Mouse (Mus musculus) adrenal gland, adult 2 months (tissue): ENCODE data around the gene Smarcb1. TPM values are rescaled to one million over a fixed set of nuclear protein-coding genes. Genes with fewer than 3 reads are reported as not detected.
A peak's percentile ranks its signal among the peaks of the same experiment; 100 is the strongest.

Source experiments
- DNase-seq: peaks from one replicate; pipeline ENCODE4 v3.0.0; 2021
- long read RNA-seq: library from polyadenylated mRNA; stranded (forward); transcript quantifications from one replicate; pipeline ENCODE4 v2.0.0, GENCODE M21; 2021
- polyA plus RNA-seq: library from polyadenylated mRNA; depleted of rRNA; stranded (reverse); fragments of >200 nt; gene quantifications from 2 replicates; pipeline ENCODE4 v1.2.3, GENCODE M21; 2012; rRNA removed
- total RNA-seq, 2 experiments: library from RNA; stranded (reverse); gene quantifications; 2 replicates each; pipeline ENCODE4 v1.2.3; 2021

Gene Smarcb1
- total RNA-seq (10 to 100 TPM; 77.6 to 87.4 TPM), polyA plus RNA-seq (103 and 115 TPM in 2 replicates)
- long read RNA-seq, transcript Smarcb1-201 (9 exons, 1,660 nt), result major isoform, 56 of 105 reads
- long read RNA-seq, transcript Smarcb1-202 (9 exons, 1,622 nt), result minor isoform, 39 of 105 reads
- long read RNA-seq, partial matches to known transcripts, result 8 of 105 reads
- long read RNA-seq, other reads (novel, unspliced or antisense), result 2 of 105 reads

- peak; percentile 96 for DNase-seq
Measured at GRCm38 (mm10) chr10:75921026-75921725, at the start of gene Smarcb1. TSS of gene Smarcb1 (minus strand) at chr10:75921617.

- DNase-seq, result no peak
Measured at GRCm38 (mm10) chr10:75954381-75954811, 33.0 kb upstream of the Smarcb1 start, which contains the start of gene Gm5134. TSS of gene Gm5134 (plus strand) at chr10:75954514.

DNA sequence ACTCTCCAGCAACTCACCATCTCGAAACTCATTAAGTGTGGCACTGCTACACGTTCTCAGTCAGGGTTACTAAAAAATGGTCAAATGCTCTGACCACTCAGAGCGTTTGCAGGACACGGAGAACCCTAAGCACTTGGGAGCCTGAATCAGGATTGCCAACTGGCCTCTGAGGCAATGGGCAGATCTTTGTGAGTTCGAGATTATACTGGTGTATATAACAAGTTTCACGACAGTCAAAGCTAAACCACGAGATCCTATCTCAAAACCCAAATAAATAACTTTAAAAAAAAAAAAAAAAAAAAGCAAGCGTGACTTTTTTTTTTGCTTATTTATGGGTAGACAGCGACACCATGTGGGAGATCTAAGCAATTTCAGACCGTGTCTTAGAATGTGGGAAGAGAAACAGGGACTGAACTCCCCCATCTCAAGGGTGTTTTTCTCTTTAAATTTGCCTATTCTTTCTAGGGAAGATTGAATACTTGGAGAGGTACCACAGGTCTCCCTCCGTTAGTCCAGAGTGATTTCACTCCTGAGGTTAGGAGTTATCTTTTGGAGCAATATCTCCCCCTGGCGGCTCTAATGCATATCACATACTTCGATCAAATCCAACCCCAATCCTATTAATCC, 30.1 kb upstream of the Smarcb1 start:
- DNase-seq, result peak; percentile 47

- DNase-seq, result peak; percentile 44
Measured at GRCm38 (mm10) chr10:75950791-75951210, 29.4 kb upstream of the Smarcb1 start.

- no peak for DNase-seq
Measured at GRCm38 (mm10) chr10:75949053-75950045, 27.9 kb upstream of the Smarcb1 start.

DNA sequence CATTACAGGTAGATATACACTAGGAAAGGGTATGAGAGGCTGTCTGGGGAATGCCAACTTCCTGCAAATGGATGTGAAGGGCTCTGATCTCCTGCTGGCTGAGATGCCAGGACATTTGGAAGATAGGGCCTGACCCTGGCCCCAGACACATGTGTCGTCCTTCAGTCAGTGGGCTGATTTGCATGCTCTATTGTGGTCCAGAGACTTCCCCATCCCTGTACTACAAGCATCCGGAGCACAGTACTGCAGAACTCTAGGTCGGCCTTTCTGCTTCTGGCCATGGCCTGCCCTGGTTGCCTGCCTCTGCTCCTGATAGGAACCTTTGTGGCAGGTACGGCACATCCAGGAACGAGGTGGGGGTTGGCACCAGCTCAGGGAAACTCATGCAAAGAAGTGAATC, 26.7 kb upstream of the Smarcb1 start:
- DNase-seq, result no peak

- DNase-seq, result no peak
Measured at GRCm38 (mm10) chr10:75945896-75946295, 24.5 kb upstream of the Smarcb1 start.

GRCm38 (mm10) chr10:75945213-75945612, 23.8 kb upstream of the Smarcb1 start:
- DNase-seq, result no peak

DNA sequence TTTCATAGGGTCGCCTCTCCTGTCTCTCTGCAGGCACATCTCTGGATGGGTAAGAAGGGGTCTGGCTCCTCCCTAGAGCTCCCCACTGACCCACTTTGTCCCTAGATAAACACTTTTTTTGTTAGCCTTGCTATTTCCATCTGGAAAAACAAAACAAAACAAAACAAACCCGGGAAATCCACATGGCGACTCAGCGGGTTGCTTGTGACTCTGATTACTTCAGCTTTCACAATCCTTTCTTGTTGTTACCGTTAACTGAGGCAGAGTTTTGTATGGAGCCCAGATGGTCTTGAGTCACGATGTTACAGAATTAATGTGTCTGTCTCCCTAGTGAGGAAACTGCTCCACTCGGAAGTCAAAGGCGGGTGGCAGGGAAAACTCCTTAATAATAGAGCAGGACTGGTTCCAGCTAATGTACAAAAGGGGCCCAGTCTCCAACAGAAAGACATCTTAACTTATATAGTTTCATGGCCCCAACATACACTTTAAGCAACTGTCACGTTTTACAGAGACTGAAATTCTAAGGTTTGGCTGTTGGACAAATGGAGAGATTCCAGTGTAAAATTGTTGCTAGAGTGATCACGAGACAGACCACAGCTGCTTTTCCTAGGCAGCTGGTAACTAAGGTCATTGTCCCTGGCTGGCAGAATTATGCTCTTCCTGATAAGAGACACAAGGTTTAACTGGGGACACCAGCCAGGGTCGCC, 22.8 kb upstream of the Smarcb1 start:
- peak; percentile 60 for DNase-seq

DNA sequence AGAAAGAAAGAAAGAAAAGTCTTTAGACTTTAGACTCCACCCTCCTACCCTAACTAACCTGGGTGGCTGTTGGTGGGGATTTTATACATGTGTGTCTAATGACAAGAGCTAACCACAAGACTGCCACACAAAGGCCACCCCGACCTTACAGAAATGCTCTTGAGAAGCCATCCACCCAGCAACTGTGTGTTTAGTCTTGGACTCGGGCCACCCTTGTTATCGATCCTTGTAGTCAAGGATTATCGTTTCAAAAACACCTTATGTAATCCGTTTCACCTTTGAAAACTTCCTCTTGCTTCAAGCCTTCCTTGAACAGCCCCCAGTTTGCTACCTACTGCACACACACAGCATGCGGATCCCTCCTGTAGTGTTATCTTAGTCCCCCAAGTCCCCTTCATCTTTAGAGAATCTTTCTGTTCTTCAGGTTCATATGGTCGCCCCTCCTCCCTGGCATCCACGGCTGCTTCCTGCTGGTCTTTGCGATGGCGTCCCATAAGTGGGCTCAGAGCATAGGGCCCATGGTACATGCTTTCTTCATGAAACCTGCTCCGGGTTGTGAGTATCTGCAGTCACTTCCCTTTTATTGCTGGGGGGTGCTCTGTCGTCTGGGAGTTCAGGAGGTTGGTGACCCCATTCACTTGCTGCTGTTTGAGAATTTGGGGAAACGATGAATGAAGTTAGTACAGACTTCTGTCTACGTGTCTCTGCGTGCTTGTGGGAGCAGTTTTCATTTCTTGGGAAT, 21.5 kb upstream of the Smarcb1 start, which contains the start of gene Vpreb3:
TSS of gene Vpreb3 (plus strand) at position 322 of the 742 bp plus-strand sequence.
- no peak for DNase-seq

- DNase-seq, result no peak
Measured at GRCm38 (mm10) chr10:75941042-75941824, 19.8 kb upstream of the Smarcb1 start.

GRCm38 (mm10) chr10:75940520-75940919, 19.1 kb upstream of the Smarcb1 start, which contains the start of gene Gm867:
TSS of gene Gm867 (minus strand) at chr10:75940672.
- DNase-seq, result no peak

DNA sequence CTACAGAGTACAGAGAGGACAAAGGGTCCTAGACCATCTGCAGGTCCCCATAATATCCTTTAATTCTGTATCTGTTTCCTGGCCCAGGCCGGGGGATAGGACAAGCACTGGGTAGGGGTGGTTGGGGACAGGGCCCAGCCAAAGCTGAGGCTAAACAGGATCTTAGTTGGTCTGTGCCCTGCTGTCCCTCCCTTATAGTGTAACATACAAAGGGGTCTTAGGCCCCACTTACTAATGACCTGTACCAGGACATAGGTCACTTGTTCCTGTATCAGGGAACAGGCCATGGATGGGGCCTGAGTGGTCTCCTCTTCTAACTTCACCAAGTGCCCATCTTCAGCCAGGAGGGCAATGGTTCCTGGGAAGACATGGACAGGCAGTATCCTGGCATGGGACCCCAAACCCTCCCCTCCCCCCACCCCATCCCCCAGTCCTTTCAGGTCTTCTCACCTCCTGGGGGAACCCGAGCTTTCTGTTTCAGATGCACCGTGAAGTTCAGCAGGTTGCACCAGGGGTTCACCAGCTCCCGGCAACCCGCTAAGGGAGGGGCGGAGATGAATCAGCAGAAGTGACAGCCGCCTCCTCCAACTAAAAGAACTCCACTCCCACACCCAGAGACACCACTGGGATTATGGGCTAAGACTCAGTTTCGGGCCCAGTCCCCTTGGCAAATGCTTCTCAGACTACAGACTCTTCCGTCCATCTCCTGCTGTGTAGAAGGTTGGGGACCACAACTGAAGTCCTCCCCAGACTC, 18.2 kb upstream of the Smarcb1 start:
- DNase-seq, result peak; percentile 59

DNA sequence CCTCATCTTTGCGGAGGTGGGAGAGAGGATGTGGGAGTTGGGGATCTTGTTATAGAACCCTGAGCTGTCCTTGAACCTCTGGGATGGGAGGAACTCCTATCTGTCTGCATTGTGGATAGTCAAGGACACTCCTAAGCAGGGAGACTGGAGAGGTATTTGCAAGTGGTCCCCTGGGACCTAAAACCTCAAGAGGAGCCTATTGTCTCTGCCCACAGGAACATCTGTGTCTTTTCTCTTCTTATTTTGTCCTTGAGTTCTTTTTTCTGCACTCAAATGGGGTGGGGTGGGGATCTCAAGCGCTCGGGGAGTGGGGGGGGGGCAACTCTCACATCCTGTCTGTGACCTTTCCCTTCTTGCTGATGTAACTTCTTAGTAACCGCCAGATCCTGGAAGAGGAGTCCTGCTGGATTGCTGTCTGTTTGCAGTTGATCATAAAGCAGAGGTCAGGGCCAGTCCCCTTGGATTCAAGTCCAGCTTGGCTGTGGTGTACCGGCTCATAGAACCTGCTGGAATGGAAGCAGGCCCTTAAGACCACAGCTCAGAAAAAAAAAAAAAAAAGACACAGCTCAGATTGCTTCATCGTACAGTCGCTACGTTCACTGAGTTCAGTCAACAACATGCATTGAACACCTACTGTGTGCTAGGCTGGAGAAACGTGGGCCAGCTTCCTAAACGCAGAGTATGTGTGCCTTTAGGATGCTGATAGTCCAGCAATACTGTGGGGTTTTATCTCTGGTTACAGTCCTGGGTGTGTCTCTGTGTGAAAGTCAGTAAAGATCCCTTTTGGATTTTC, 16.6 kb upstream of the Smarcb1 start:
- peak; percentile 81 for DNase-seq

GRCm38 (mm10) chr10:75936909-75937667, 15.7 kb upstream of the Smarcb1 start:
- peak; percentile 71 for DNase-seq

DNA sequence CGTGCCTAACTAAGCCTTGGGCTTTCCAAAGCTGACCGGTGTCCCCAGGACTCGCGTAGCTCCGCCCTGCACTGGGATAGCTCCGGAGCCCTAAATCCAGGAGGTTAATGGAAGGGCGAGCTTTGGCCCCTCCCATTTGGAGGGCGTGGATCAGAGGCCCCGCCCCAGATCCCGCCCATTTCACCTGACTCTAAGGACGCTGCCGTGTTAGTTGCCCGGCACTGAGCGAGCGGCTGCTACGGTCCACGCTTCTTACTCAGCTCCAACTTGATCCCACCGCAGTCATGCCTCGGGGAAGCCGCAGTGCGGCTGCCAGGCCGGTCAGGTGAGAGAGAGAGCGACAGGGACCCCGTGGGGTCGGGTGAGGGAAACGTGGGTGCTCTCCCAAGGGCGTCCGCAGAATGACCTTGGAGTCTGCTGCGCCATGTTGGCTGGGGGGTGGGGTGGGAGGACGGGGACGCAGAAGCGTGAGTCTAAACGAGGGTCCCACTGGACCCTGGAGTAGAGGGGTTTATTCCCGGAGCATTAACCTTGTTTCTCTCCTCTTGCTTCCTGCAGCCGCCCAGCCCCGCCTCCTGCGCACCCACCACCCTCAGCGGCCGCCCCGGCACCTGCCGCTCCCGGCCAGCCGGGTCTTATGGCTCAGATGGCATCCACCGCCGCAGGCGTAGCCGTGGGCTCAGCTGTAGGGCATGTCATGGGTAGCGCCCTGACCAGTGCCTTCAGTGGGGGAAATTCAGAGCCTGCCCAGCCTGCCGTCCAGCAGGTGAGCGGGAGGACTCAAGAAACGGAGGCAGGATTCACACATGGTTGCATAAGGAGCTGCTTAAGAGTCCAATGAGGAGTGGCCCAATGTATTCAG, 14.5 kb upstream of the Smarcb1 start, which contains the start of gene Mmp11:
TSS of gene Mmp11 (minus strand) at position 817 of the 862 bp plus-strand sequence.
- DNase-seq, result peak; percentile 91
